Mouse (Mus musculus) hindbrain, embryonic 10.5 days (tissue): Measurements from ENCODE around the gene Zfp367. TPM values are rescaled to one million over a fixed set of nuclear protein-coding genes. Genes with fewer than 3 reads are reported as not detected.

Experiments used
- DNase-seq: peaks from one replicate; pipeline ENCODE4 v3.0.0-alpha.2; 2017; ENCODE audit warnings: low spot score
- H3K27ac ChIP-seq: fragments of 300-500 bp; sonication (generic); 2 replicates; pipeline ENCODE4 v1.5.1; 2016; ENCODE audit warnings: mild to moderate bottlenecking, moderate library complexity
- H3K27me3 ChIP-seq: fragments of 300-500 bp; sonication (generic); 2 replicates; pipeline ENCODE4 v1.6.1; 2016; ENCODE audit warnings: mild to moderate bottlenecking; ENCODE audit not compliant: poor library complexity, insufficient read depth, severe bottlenecking
- H3K36me3 ChIP-seq: fragments of 300-500 bp; sonication (generic); 2 replicates; pipeline ENCODE4 v1.6.1; 2016; ENCODE audit warnings: mild to moderate bottlenecking, moderate library complexity
- H3K4me1 ChIP-seq: fragments of 300-500 bp; sonication (generic); replicated peaks from 2 replicates; pipeline ENCODE4 v1.6.1; 2016; ENCODE audit warnings: mild to moderate bottlenecking
- H3K4me3 ChIP-seq: fragments of 300-500 bp; sonication (generic); 2 replicates; pipeline ENCODE4 v1.5.1; 2016; ENCODE audit warnings: mild to moderate bottlenecking, moderate library complexity
- H3K9me3 ChIP-seq: fragments of 300-500 bp; sonication (generic); 2 replicates; pipeline ENCODE4 v1.6.1; 2016; ENCODE audit warnings: mild to moderate bottlenecking, moderate library complexity
- WGBS: fragments of 180-500 bp; shearing (Covaris S2); methylation state at CpG from one replicate; pipeline ENCODE4 v1.1.7; 2016; 5-methylcytosine and 5-hydroxymethylcytosine counted together
- polyA plus RNA-seq: library from polyadenylated mRNA; unstranded; fragments of >200 nt; fragmentation: Nextera tagmentation; extraction: Ambion mirVana; gene quantifications from 2 replicates; pipeline ENCODE4 v1.2.1, GENCODE M21; 2016

The Zfp367 gene
- polyA plus RNA-seq, 1 experiment from 2014 or later, result 12.5 TPM

DNA sequence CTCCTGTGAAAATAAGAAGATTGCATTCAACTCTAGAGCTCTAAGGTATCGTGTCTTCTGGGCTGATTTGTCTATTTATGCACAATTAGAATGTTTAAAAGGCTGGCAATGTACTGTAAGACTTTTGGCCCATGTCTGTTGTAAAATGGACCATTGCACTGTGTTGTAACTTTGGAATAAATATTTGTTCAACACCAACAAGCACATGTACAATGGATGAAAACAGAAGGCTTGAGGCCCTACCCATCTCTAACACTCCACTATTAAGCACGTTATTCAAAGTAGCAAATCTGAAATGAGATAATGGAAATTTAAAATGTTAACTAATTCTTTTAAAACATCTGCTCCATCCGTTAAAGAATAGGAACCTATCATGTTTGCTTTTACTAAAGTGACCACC lies 45.9 kb downstream of the Zfp367 start:
- Histone ChIP-seq H3K27ac (peak overlapping the region; percentile 76), H3K9me3 (no peaks in the 10 kb centered on the region), H3K27me3 (peaks cover 41% of the 10 kb centered on the region), H3K4me3 (no peak overlapping the region), H3K4me1 (peaks cover 34% of the 10 kb centered on the region), H3K36me3 (no peaks in the 10 kb centered on the region)
- 44% methylated on average over 3 of the region's 3 CpGs for WGBS
- DNase-seq, result no peak

DNA sequence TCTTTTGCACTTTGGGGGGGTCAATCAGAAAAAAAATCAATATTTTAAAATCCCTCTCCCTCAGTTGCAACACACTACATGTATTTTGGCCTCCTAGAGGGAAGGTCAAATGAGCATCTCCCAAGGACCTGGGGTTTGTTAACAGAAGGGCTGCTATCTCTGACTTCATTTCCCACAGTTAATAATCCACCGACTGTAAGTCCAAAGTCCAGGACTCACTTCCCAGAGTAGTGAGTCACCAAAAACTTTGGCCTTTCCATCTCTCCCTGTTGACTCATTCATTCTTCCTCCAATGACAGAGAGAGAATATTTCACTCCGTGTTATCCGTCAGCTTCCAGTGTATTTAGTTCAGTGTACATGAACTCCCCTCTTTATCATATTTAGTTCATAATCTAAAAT lies 47.3 kb downstream of the Zfp367 start:
- peaks cover 44% of the 10 kb centered on the region for H3K27me3 ChIP-seq
- no peaks in the 10 kb centered on the region for H3K9me3 ChIP-seq
- H3K4me1 ChIP-seq, result peaks cover 34% of the 10 kb centered on the region
- no peak overlapping the region for H3K4me3 ChIP-seq
- no peak for DNase-seq
- H3K36me3 ChIP-seq, result no peaks in the 10 kb centered on the region
- 91% methylated on average over 3 of the region's 3 CpGs for WGBS
- no peak overlapping the region for H3K27ac ChIP-seq

DNA sequence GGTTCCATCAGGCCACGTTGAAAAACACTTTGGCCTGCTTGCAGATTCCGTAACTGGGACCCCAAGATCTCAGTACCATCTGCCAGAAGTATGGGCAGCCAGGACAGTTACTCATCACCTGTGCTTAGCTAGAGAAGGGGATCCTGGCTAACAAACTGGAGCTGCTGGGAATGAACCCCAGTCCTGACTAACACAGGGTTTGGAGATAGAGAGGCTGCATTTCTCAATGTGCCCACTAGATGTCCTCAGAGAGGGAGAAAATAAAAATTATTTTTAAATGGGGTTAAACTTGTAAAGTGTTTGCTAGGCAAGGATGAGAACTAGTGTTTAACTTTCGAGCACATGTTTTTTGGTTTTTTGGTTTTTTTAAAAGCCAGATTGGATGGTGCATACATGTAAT lies 52.8 kb downstream of the Zfp367 start:
- WGBS, result 68% methylated on average over 3 of the region's 3 CpGs
- peak; percentile 12 for DNase-seq
- Histone ChIP-seq H3K9me3 (no peaks in the 10 kb centered on the region), H3K36me3 (no peaks in the 10 kb centered on the region), H3K4me1 (no peaks in the 10 kb centered on the region), H3K27me3 (peaks cover 28% of the 10 kb centered on the region), H3K4me3 (no peak overlapping the region), H3K27ac (no peak overlapping the region)

DNA sequence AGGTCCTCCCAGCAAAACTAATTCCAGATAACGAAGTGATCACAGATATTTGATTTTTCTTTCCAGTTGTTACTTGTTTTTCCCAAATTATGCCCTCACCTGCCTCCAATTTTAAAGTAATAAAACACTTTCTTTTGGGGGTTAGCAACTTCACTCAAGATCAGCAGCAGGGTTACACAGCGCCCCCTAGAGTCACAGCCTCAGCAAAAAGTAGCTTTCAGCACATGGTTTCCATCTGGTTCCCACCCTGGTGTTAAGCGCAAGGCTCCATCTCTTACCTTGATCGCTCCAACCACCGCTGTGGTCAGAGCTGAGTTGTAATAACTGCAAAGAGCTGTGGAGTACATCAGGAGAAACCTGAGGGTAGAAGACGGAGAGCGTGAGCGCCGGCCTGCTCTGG lies 54.0 kb downstream of the Zfp367 start:
- Histone ChIP-seq H3K4me1 (no peaks in the 10 kb centered on the region), H3K9me3 (no peaks in the 10 kb centered on the region), H3K27ac (no peak overlapping the region), H3K36me3 (no peaks in the 10 kb centered on the region), H3K4me3 (no peak overlapping the region), H3K27me3 (peaks cover 17% of the 10 kb centered on the region)
- DNase-seq, result no peak
- 74% methylated on average over 9 of the region's 9 CpGs for WGBS

DNA sequence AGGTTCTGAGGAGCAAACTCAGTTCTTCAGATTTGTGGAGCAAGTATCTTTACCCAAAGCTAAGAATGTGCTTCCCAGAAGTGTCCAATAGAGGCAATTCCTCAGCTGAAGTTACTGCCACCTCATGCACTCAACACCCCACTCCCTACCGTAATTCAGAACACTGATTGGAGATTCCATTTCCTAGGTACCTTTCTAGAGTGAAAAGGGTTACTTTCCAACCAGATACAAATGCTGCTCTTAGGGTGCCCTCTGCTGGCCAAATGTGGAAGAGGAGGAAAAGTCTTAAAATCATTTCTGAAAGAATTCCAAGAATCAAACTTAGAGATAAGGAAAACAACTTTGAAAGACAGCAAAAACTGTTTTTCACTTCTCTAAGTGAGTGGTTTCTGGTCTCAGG lies 59.7 kb downstream of the Zfp367 start:
- Histone ChIP-seq H3K36me3 (no peaks in the 10 kb centered on the region), H3K27ac (no peak overlapping the region), H3K4me1 (0 out of 2 replicates have a peak, but pooled peaks cover 4% of the 10 kb centered on the region), H3K27me3 (0 out of 2 replicates have a peak, but pooled peaks cover 3% of the 10 kb centered on the region), H3K4me3 (no peak overlapping the region), H3K9me3 (no peaks in the 10 kb centered on the region)
- DNase-seq, result peak; percentile 71
- 5% methylated on average over 1 of the region's 1 CpGs for WGBS

DNA sequence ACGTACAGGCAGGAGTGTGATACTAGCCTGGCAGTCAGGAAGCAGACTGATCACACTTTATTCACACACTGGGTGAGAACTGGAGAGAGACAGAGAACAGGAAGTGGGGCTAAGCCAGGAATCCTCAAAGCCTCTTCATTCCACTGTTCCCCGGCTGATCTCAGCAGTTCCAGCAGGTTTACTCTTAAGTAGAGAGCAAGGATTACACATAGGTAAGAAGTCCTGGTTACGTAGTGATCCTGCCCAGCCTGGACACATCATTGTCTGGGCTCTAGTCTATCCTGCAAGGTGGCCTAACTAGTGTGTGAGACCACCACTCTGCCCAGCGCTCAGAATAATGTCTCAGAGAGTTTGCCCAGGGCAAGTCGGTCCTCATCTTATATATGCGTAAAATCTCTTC lies 60.2 kb downstream of the Zfp367 start:
- H3K4me3 ChIP-seq, result no peak overlapping the region
- 0 out of 2 replicates have a peak, but pooled peaks cover 4% of the 10 kb centered on the region for H3K4me1 ChIP-seq
- no peak overlapping the region for H3K27ac ChIP-seq
- no peaks in the 10 kb centered on the region for H3K36me3 ChIP-seq
- H3K27me3 ChIP-seq, result 0 out of 2 replicates have a peak, but pooled peaks cover 3% of the 10 kb centered on the region
- DNase-seq, result no peak
- no peaks in the 10 kb centered on the region for H3K9me3 ChIP-seq
- 80% methylated on average over 6 of the region's 6 CpGs for whole genome bisulfite sequencing

DNA sequence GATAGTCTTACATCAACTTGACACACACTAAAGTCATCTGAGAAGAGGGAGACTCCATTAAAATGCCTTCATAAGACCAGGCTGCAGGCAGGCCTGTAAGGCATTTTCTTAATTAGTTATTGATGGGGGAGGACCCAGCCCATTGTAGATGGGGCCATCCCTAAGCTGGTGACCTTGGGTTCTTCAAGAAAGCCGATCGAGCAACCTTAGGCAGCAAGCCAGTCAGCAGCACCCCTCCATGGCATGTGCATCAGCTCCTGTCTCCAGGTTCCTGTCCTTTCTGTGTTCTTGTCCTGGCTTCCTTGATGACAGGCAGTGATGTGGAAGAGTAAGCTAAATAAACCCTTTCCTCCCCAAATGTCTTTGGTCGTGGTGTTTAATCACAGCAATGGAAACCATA lies 60.9 kb downstream of the Zfp367 start:
- Histone ChIP-seq H3K4me3 (no peak overlapping the region), H3K27ac (no peak overlapping the region), H3K4me1 (0 out of 2 replicates have a peak, but pooled peaks cover 4% of the 10 kb centered on the region), H3K9me3 (no peaks in the 10 kb centered on the region), H3K27me3 (0 out of 2 replicates have a peak, but pooled peaks cover 3% of the 10 kb centered on the region), H3K36me3 (no peaks in the 10 kb centered on the region)
- 72% methylated on average over 3 of the region's 3 CpGs for WGBS
- no peak for DNase-seq

DNA sequence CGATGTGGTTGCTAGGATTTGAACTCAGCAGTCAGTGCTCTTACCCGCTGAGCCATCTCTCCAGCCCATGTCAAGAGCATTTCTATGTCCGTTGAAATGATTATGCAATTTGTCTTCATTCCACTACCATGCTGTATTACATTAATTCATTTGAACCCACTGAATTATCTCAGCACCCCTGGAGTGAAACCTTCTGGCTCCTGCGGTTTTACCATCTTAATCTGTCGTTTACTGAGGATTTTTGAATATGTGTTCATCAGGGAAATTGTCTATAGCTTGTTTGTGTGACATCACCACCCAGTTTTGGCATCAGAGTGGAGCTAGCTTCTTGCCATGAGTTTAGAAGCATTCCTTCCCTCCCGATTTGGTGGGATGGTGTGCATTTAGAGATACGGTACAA lies 62.0 kb downstream of the Zfp367 start:
- Histone ChIP-seq H3K4me3 (no peak overlapping the region), H3K27ac (no peak overlapping the region), H3K9me3 (no peaks in the 10 kb centered on the region), H3K4me1 (0 out of 2 replicates have a peak, but pooled peaks cover 4% of the 10 kb centered on the region), H3K27me3 (0 out of 2 replicates have a peak, but pooled peaks cover 3% of the 10 kb centered on the region), H3K36me3 (no peaks in the 10 kb centered on the region)
- no peak for DNase-seq
- 75% methylated on average over 7 of the region's 7 CpGs for WGBS

DNA sequence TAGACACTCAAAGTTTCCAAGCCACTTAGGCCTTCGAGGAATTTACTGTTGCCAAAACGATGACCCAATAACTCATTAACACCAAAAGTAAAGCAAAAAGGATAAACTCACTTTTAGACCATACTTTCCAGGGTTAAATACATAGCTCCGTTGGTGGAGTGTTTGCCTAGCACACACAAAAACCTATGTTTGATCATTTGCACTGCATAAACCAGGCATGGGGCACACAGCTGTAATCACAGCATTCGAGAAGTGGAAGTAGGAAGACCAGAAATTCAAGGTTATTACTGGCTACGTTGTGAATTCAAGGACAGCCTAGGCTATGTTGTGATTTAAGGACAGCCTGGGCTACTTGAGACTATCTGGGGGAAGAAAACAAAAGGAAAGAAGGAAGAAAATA lies 62.7 kb downstream of the Zfp367 start:
- WGBS, result 89% methylated on average over 5 of the region's 5 CpGs
- H3K4me3 ChIP-seq, result no peak overlapping the region
- 0 out of 2 replicates have a peak, but pooled peaks cover 3% of the 10 kb centered on the region for H3K27me3 ChIP-seq
- no peak overlapping the region for H3K27ac ChIP-seq
- no peaks in the 10 kb centered on the region for H3K36me3 ChIP-seq
- no peaks in the 10 kb centered on the region for H3K9me3 ChIP-seq
- DNase-seq, result no peak
- 0 out of 2 replicates have a peak, but pooled peaks cover 4% of the 10 kb centered on the region for H3K4me1 ChIP-seq

DNA sequence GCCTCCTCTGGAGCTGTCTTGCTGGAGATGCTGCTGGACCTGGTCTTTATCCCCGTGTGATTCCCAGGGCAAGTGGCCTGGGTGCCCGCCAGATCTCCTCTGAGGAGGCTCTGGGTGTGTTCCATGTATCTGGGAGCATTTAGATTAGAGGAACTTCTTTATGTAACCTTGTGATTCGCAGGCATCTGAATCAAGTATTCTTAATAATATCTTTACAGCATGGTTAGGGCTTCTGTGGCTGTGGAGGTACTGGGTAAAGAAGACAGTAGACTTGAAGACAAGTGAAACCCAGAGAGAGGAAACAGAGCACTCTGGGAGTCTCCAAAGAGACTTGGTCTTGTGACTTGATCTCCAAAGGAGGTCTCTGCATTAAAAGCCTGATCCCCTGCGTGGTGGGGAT lies 63.9 kb downstream of the Zfp367 start, which contains the start of gene Hsd17b3:
Gene Hsd17b3 (minus strand): TSS at position 101 of the 400 bp plus-strand sequence.
- no peak for DNase-seq
- H3K27ac ChIP-seq, result no peak within 1 kb of the TSS
- no peaks in the 10 kb centered on the region for H3K9me3 ChIP-seq
- H3K4me3 ChIP-seq, result no peak within 1 kb of the TSS
- 81% methylated on average over 4 of the region's 4 CpGs for WGBS
- 0 out of 2 replicates have a peak, but pooled peaks cover 3% of the 10 kb centered on the region for H3K27me3 ChIP-seq
- H3K36me3 ChIP-seq, result no peaks in the 10 kb centered on the region
- 0 out of 2 replicates have a peak, but pooled peaks cover 4% of the 10 kb centered on the region for H3K4me1 ChIP-seq

DNA sequence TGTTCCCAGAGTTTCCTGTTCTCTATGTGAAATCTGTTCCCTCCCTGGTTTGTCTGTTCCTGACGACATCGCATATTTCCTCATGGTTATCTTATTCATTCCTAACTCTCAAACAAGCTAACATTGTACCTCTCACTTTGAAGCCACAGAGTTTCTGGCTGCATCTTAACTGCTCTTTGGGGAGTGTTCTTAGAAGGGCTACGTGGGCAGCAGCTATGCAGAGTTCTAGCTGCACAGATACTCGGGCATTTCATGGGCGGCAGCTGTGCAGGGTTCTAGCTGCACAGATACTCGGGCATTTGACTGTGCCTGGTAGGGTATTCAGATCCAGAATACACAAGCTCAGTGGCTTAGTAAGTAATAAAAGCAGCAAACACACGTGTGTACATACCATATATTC lies 64.9 kb downstream of the Zfp367 start:
- Histone ChIP-seq H3K36me3 (no peaks in the 10 kb centered on the region), H3K9me3 (no peaks in the 10 kb centered on the region), H3K4me1 (0 out of 2 replicates have a peak, but pooled peaks cover 2% of the 10 kb centered on the region), H3K4me3 (no peak overlapping the region), H3K27ac (no peak overlapping the region), H3K27me3 (0 out of 2 replicates have a peak, but pooled peaks cover 3% of the 10 kb centered on the region)
- no peak for DNase-seq
- 84% methylated on average over 7 of the region's 7 CpGs for WGBS

DNA sequence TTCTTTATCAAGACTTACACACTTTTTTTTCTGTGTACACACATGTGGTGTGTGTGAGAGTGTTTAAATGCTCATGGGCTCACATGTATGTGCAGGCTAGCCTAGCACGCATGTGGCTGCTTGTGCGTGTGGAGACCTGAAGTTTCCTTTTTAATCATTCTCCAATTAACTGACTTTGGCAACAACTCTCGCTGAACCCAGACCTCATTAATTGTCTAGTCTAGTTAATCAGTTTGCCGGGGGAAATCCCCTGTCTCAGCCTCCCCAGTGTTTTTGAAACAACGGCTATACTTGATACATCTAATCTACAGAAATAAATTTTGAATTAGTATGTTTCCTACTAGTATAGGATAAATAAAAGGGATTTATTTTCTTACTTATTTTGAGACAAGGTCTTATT lies 67.0 kb downstream of the Zfp367 start:
- DNase-seq, result no peak
- Histone ChIP-seq H3K27me3 (peaks cover 3% of the 10 kb centered on the region; the same call in 1 of the 2 replicates), H3K27ac (no peak overlapping the region), H3K4me3 (no peak overlapping the region), H3K36me3 (no peaks in the 10 kb centered on the region), H3K9me3 (no peaks in the 10 kb centered on the region), H3K4me1 (peaks cover 14% of the 10 kb centered on the region)
- WGBS, result 95% methylated on average over 5 of the region's 5 CpGs

DNA sequence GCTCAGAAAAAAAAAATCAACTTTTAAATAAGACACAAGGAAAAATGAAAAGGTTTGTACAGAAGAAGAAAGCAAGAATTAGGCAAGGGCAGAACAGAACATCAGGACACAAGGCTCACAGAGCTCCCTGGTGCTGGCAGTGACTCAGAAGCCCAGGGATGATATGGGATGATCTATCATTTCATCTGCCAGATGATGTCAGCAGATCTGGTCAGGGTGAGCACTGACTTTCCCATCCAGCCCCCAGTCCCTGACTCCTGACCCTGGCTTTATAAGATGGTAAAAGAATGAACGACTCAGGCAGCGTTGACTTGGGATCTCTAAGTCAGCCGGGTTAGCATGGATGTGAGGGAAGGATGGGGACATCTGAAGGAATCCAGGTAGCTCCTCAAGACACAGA lies 69.7 kb downstream of the Zfp367 start:
- 89% methylated on average over 3 of the region's 3 CpGs for WGBS

More for the DNA sequence above, 69.7 kb downstream of the Zfp367 start:
- DNase-seq, result no peak
- Histone ChIP-seq H3K4me3 (no peak overlapping the region), H3K27me3 (peaks cover 3% of the 10 kb centered on the region; the same call in 1 of the 2 replicates), H3K36me3 (no peaks in the 10 kb centered on the region), H3K4me1 (peaks cover 19% of the 10 kb centered on the region), H3K9me3 (no peaks in the 10 kb centered on the region), H3K27ac (no peak overlapping the region)
